Mouse (Mus musculus): ENCODE data around the gene Myh14. TPM values are rescaled to one million over a fixed set of nuclear protein-coding genes. Genes with fewer than 3 reads are reported as not detected.

Gene Myh14
- polyA plus RNA-seq, 1 experiment: not detected

DNA sequence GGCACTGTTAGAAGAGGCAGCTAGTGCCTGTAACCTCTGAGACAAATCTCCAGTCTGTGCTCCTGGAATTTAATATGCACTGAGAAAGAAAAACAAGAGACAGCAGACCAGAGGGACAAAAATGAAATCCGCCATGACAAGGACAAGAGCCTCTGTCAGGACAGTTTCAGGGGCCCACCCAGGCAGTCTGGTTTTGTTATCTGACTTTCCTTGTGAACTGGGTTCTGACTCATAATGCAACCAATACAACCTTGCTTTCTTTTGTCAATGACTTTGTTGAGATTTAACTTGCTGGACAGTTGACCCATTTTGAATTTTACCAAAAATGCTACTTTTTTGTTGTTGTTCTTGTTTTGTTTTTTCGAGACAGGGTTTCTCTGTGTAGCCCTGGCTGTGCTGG lies 113.0 kb downstream of the Myh14 start:
- WGBS: 62% methylated on average over 2 of the region's 2 CpGs
- TF ChIP-seq POLR2A (IDR thresholded peaks at IDR 0.05; ENCODE audit: insufficient read depth, low read depth, low read length): no peak
- TF ChIP-seq CTCF (IDR thresholded peaks at IDR 0.05; ENCODE audit: insufficient read depth, low read depth, low read length): no peak
- peaks cover 4% of the 10 kb centered on the region; the same call in 1 of the 2 replicates for H3K4me1 ChIP-seq (ENCODE audit: control insufficient read depth, insufficient read depth, low read length)
- H3K27ac ChIP-seq (ENCODE audit: insufficient read depth, low read depth, low read length): no peak overlapping the region
- no peak overlapping the region for H3K4me3 ChIP-seq (ENCODE audit: insufficient read depth, low read depth, low read length)

Other genes starting within 250 kb of the Myh14 start
- gene Lrrc4b, start 241.8 kb downstream of the Myh14 start, polyA plus RNA-seq (2012; ENCODE audit: insufficient read depth, insufficient read length, low replicate concordance, missing spikeins): not detected in 2 replicates
- gene Aspdh, start 205.5 kb downstream of the Myh14 start, polyA plus RNA-seq (2012; ENCODE audit: insufficient read depth, insufficient read length, low replicate concordance, missing spikeins): not detected in 2 replicates
- not detected in 2 replicates for gene Josd2, start 202.9 kb downstream of the Myh14 start, polyA plus RNA-seq (2012; ENCODE audit: insufficient read depth, insufficient read length, low replicate concordance, missing spikeins)
- not detected in 2 replicates for gene Emc10, start 174.3 kb downstream of the Myh14 start, polyA plus RNA-seq (2012; ENCODE audit: insufficient read depth, insufficient read length, low replicate concordance, missing spikeins)
- gene Fam71e1, start 174.3 kb downstream of the Myh14 start, polyA plus RNA-seq (2012; ENCODE audit: insufficient read depth, insufficient read length, low replicate concordance, missing spikeins): not detected in 2 replicates
- not detected in 2 replicates for gene Mybpc2, start 146.2 kb downstream of the Myh14 start, polyA plus RNA-seq (2012; ENCODE audit: insufficient read depth, insufficient read length, low replicate concordance, missing spikeins)
- gene Spib, start 138.8 kb downstream of the Myh14 start, polyA plus RNA-seq (2012; ENCODE audit: insufficient read depth, insufficient read length, low replicate concordance, missing spikeins): not detected in 2 replicates
- not detected in 2 replicates for gene Pold1, start 122.0 kb downstream of the Myh14 start, polyA plus RNA-seq (2012; ENCODE audit: insufficient read depth, insufficient read length, low replicate concordance, missing spikeins)
- not detected in 2 replicates for gene Nr1h2, start 116.9 kb downstream of the Myh14 start, polyA plus RNA-seq (2012; ENCODE audit: insufficient read depth, insufficient read length, low replicate concordance, missing spikeins)
- gene Napsa, start 98.5 kb downstream of the Myh14 start, polyA plus RNA-seq (2012; ENCODE audit: insufficient read depth, insufficient read length, low replicate concordance, missing spikeins): not detected in 2 replicates
- not detected in 2 replicates for gene Kcnc3, start 80.2 kb downstream of the Myh14 start, polyA plus RNA-seq (2012; ENCODE audit: insufficient read depth, insufficient read length, low replicate concordance, missing spikeins)
- not detected in 2 replicates for gene Izumo2, start 37.9 kb upstream of the Myh14 start, polyA plus RNA-seq (2012; ENCODE audit: insufficient read depth, insufficient read length, low replicate concordance, missing spikeins)
- gene Vrk3, start 77.6 kb upstream of the Myh14 start, polyA plus RNA-seq (2012; ENCODE audit: insufficient read depth, insufficient read length, low replicate concordance, missing spikeins): not detected in 2 replicates
- not detected in 2 replicates for gene Zfp473, start 80.2 kb upstream of the Myh14 start, polyA plus RNA-seq (2012; ENCODE audit: insufficient read depth, insufficient read length, low replicate concordance, missing spikeins)
- gene Nup62, start 145.2 kb upstream of the Myh14 start, polyA plus RNA-seq (2012; ENCODE audit: insufficient read depth, insufficient read length, low replicate concordance, missing spikeins): not detected in 2 replicates
- gene Il4i1, start 145.5 kb upstream of the Myh14 start, polyA plus RNA-seq (2012; ENCODE audit: insufficient read depth, insufficient read length, low replicate concordance, missing spikeins): not detected in 2 replicates
- gene Atf5, start 145.8 kb upstream of the Myh14 start, polyA plus RNA-seq (2012; ENCODE audit: insufficient read depth, insufficient read length, low replicate concordance, missing spikeins): not detected in 2 replicates
- gene Akt1s1, start 178.1 kb upstream of the Myh14 start, polyA plus RNA-seq (2012; ENCODE audit: insufficient read depth, insufficient read length, low replicate concordance, missing spikeins): not detected in 2 replicates
- not detected in 2 replicates for gene Tbc1d17, start 178.2 kb upstream of the Myh14 start, polyA plus RNA-seq (2012; ENCODE audit: insufficient read depth, insufficient read length, low replicate concordance, missing spikeins)
- not detected in 2 replicates for gene Pnkp, start 186.3 kb upstream of the Myh14 start, polyA plus RNA-seq (2012; ENCODE audit: insufficient read depth, insufficient read length, low replicate concordance, missing spikeins)
- gene Ptov1, start 198.9 kb upstream of the Myh14 start, polyA plus RNA-seq (2012; ENCODE audit: insufficient read depth, insufficient read length, low replicate concordance, missing spikeins): not detected in 2 replicates
- gene Med25, start 221.9 kb upstream of the Myh14 start, polyA plus RNA-seq (2012; ENCODE audit: insufficient read depth, insufficient read length, low replicate concordance, missing spikeins): not detected in 2 replicates
- not detected in 2 replicates for gene Fuz, start 225.2 kb upstream of the Myh14 start, polyA plus RNA-seq (2012; ENCODE audit: insufficient read depth, insufficient read length, low replicate concordance, missing spikeins)

All from olfactory bulb, adult 2 months (tissue).